Mouse (Mus musculus) lung, adult 2 months (tissue): ENCODE data around the gene Tnn. TPM values are rescaled to one million over a fixed set of nuclear protein-coding genes. Genes with fewer than 3 reads are reported as not detected.

Source experiments
- DNase-seq: peaks from one replicate; pipeline ENCODE4 v3.0.0; 2022
- H3K4me1 ChIP-seq: fragments of 200-500 bp; 2 replicates; pipeline ENCODE4 v1.6.1; 2011; ENCODE audit warnings: low read length; ENCODE audit not compliant: control insufficient read depth, insufficient read depth
- H3K4me3 ChIP-seq: fragments of 200-500 bp; replicated peaks from 2 replicates; pipeline ENCODE3; 2011; ENCODE audit warnings: low read depth, mild to moderate bottlenecking, control low read depth, low read length; ENCODE audit errors: extremely low read depth
- CTCF ChIP-seq: fragments of 200-500 bp; IDR thresholded peaks from 2 replicates; pipeline ENCODE4 v1.5.1; 2011; ENCODE audit warnings: mild to moderate bottlenecking, low read length, control low read depth; ENCODE audit not compliant: insufficient read depth
- POLR2A ChIP-seq: fragments of 200-500 bp; IDR thresholded peaks from 2 replicates; pipeline ENCODE4 v1.6.1; 2011; ENCODE audit warnings: low read depth, mild to moderate bottlenecking, control low read depth, low read length, borderline replicate concordance; ENCODE audit errors: extremely low read depth
- WGBS: fragments of 180-500 bp; shearing (Covaris S2); methylation state at CpG from one replicate; pipeline ENCODE4 v1.1.7; 2018; 5-methylcytosine and 5-hydroxymethylcytosine counted together
- polyA plus RNA-seq: library from polyadenylated mRNA; depleted of rRNA; stranded (reverse); fragments of >200 nt; gene quantifications from 2 replicates; pipeline ENCODE4 v1.2.3, GENCODE M21; 2012

Gene Tnn
- polyA plus RNA-seq, 1 experiment: 6.0 TPM

GRCm38 (mm10) chr1:160057657-160058056 lies 95.7 kb downstream of the Tnn start:
- DNase-seq: peak; percentile 62
- no peak for TF ChIP-seq POLR2A
- TF ChIP-seq CTCF: no peak
- no peak overlapping the region for H3K4me3 ChIP-seq
- WGBS: 62% methylated on average over 3 of the region's 3 CpGs
- peaks cover 32% of the 10 kb centered on the region for H3K4me1 ChIP-seq

GRCm38 (mm10) chr1:160054366-160055078 lies 98.9 kb downstream of the Tnn start:
- TF ChIP-seq POLR2A: no peak
- TF ChIP-seq CTCF: no peak
- Histone ChIP-seq H3K4me3 (no peak overlapping the region), H3K4me1 (peaks cover 29% of the 10 kb centered on the region)
- no peak for DNase-seq
- 25% methylated on average over 5 of the region's 5 CpGs for WGBS

DNA sequence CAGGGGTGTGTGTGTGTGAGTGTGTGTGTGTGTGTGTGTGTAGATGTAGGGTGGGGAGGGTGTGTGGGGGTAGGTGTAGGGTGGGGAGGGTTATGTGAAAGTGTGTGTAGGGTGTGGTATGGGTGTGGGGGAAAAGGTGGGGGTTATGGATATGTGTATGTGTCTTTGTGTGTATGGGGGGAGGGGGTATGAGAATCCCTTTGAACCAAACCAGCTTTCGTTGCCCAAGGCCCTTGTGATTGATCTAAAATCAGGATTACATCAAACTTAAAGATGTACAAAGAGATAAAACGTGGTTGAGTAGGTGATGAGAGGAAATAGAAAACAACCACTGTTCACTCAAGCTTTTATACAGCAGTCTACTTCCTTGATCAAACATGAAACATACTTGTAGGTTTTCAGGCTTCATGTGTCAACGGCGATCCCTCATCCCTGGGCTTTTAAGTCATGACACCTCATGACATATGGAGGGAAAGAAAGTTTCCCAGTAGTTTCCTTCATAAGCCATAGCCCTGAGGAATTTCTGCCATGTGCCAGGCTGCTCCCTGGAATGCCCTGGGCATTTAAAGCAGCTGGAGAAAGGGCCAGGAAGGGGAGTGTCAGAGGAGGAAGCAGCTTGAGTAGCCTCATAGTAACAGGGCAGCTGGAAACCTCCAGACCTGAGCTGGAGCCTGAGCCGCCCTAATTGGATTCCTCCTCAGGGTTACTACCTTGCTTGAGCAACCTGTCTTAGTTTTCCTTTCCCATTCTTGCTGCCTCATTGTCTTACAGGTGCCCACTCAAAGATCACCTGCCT lies 99.7 kb downstream of the Tnn start:
- Histone ChIP-seq H3K4me3 (no peak overlapping the region), H3K4me1 (peaks cover 30% of the 10 kb centered on the region)
- TF ChIP-seq CTCF: no peak
- DNase-seq: peak; percentile 49
- WGBS: 25% methylated on average over 5 of the region's 5 CpGs

DNA sequence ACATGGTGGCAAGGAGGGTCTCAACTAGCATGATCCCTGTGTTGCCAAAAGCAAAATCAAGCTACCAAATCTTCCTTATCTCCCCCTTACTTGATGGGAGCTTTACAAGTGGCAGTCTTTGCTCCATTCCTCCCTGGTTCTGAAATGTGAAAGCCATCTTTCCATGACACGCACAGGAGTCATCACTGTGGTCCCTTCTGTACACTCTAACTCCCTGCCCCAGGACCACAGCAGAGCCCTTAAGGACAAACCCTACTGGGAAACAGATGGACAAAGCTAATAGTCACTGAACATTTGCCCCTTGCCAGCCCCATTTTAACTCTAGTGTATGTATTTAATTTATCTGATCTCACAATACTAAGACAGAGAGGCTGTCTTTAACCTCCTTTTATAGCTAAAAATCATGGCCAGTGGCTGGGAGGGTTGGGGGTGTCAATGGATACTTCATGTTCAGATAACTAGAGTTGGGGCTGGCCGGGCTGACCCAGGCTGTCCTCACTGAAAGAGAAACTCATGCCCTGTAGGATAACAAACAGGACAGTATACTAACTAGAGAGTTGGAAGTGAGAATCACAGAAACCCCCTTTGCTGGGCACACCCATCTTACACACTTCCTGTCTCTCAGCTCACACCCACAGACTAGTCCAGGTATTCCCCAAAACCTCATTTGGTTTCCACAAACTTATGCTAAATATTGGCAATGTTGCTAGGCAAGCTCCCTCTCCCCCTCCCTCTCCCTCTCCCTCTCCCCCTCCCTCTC lies 100.6 kb downstream of the Tnn start:
- TF ChIP-seq CTCF (no peak), POLR2A (no peak)
- DNase-seq: no peak
- Histone ChIP-seq H3K4me3 (no peak overlapping the region), H3K4me1 (peaks cover 32% of the 10 kb centered on the region)
- whole genome bisulfite sequencing: 83% methylated on average over 2 of the region's 2 CpGs

DNA sequence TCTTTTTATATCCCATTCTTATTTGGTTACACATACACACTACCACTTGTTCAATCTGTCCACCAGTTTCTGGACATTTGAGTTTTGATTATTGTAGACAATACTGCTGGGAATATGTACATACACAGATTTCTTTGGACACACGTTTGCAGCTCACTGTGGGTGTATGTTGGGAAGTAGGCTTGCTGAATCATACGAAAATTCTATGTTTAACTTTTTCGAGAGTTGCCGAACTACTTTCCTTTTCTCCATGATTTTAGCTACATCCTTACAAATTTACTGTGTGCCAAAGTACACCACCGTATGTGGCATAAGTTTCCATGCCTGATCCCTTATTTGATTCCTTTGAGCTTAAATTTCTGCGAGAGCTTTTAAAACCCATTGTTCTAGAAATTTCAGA lies 102.5 kb downstream of the Tnn start:
- 85% methylated on average over 6 of the region's 6 CpGs for WGBS
- Histone ChIP-seq H3K4me3 (no peak overlapping the region), H3K4me1 (peaks cover 32% of the 10 kb centered on the region)
- DNase-seq: no peak
- TF ChIP-seq POLR2A (no peak), CTCF (no peak)

- H3K4me3 ChIP-seq: no peak overlapping the region
- 48% methylated on average over 5 of the region's 5 CpGs for WGBS
- no peak for TF ChIP-seq POLR2A
- TF ChIP-seq CTCF: no peak
- DNase-seq: no peak
- H3K4me1 ChIP-seq: peaks cover 26% of the 10 kb centered on the region
These were observed 104.1 kb downstream of the Tnn start for GRCm38 (mm10) chr1:160049131-160049880.

DNA sequence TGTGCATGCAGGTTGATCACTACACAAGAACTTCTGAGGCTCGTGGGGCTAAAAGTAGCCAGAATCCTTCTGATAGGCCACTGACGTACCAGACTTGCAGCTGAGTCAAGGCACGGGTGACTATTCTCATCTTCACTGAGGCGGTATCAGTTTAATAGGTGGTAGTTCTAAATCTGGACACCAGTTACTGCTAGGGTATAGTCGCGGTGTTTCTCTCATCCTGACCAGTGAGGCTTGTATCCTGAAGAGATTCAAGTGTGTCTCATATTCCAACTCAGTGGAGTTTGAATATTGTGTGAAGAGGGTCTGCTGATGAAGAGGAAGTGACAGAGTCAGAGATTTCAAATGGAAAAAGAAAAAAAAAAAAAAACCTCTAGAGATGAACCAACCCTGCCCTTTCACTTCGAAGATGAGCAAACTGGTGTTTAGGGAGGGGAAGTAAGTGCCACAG lies 105.9 kb downstream of the Tnn start:
- H3K4me3 ChIP-seq: no peak overlapping the region
- peaks cover 16% of the 10 kb centered on the region for H3K4me1 ChIP-seq
- TF ChIP-seq POLR2A (no peak), CTCF (no peak)
- whole genome bisulfite sequencing: 65% methylated on average over 7 of the region's 7 CpGs
- DNase-seq: no peak

- H3K4me3 ChIP-seq: no peak overlapping the region
- TF ChIP-seq POLR2A (no peak), CTCF (no peak)
- DNase-seq: no peak
- 36% methylated on average over 4 of the region's 4 CpGs for WGBS
- peaks cover 13% of the 10 kb centered on the region for H3K4me1 ChIP-seq
These were observed 106.6 kb downstream of the Tnn start for GRCm38 (mm10) chr1:160046786-160047185.

- no peak for TF ChIP-seq CTCF
- no peak for TF ChIP-seq POLR2A
- DNase-seq: no peak
- 43% methylated on average over 5 of the region's 5 CpGs for WGBS
- Histone ChIP-seq H3K4me1 (peaks cover 13% of the 10 kb centered on the region), H3K4me3 (peak overlapping the region; percentile 20)
These were observed 107.4 kb downstream of the Tnn start for GRCm38 (mm10) chr1:160045971-160046370.
